Mouse (Mus musculus): ENCODE measurements around the gene Myrip. TPM values are rescaled to one million over a fixed set of nuclear protein-coding genes. Genes with fewer than 3 reads are reported as not detected.

Gene Myrip
- total and polyA plus RNA-seq, 3 experiments = 1.5 to 6.2 (median 5.4) TPM

GRCm38 (mm10) chr9:120444642-120445041 lies 143.3 kb downstream of the Myrip start:
- Histone ChIP-seq H3K27ac (no peak overlapping the region), H3K4me1 (ENCODE audit: control insufficient read depth, insufficient read depth, low read length) (no peaks in the 10 kb centered on the region), H3K4me3 (no peak overlapping the region), H3K27me3 (ENCODE audit: control insufficient read depth, insufficient read depth, low read length) (no peaks in the 10 kb centered on the region), H3K79me2 (replicated peaks; ENCODE audit: control insufficient read depth, insufficient read depth, low read length) (no peaks in the 10 kb centered on the region), H3K36me3 (ENCODE audit: control insufficient read depth, insufficient read depth, low read length) (no peaks in the 10 kb centered on the region), H3K9ac (ENCODE audit: low read depth, low read length) (no peak overlapping the region)
- no peak for TF ChIP-seq CTCF (IDR thresholded peaks at IDR 0.05)
- no peak for TF ChIP-seq POLR2A (IDR thresholded peaks at IDR 0.05; ENCODE audit: insufficient read depth, low read depth, low read length)
- TF ChIP-seq EP300 (IDR thresholded peaks at IDR 0.05; ENCODE audit: insufficient read depth, low read depth, low read length) = no peak
- DNase-seq = no peak
- WGBS = 79% methylated on average over 9 of the region's 9 CpGs
- intact Hi-C loops (cut with DNase I) = no loop called here

- 75% methylated on average over 6 of the region's 6 CpGs for WGBS
- H3K27ac ChIP-seq = no peak overlapping the region
- H3K79me2 ChIP-seq (replicated peaks; ENCODE audit: control insufficient read depth, insufficient read depth, low read length) = no peaks in the 10 kb centered on the region
- intact Hi-C loops (cut with DNase I) = no loop called here
- no peaks in the 10 kb centered on the region for H3K4me1 ChIP-seq (ENCODE audit: control insufficient read depth, insufficient read depth, low read length)
- H3K4me3 ChIP-seq = no peak overlapping the region
- H3K27me3 ChIP-seq (ENCODE audit: control insufficient read depth, insufficient read depth, low read length) = no peaks in the 10 kb centered on the region
- no peaks in the 10 kb centered on the region for H3K36me3 ChIP-seq (ENCODE audit: control insufficient read depth, insufficient read depth, low read length)
- no peak for DNase-seq
- TF ChIP-seq POLR2A (IDR thresholded peaks at IDR 0.05; ENCODE audit: insufficient read depth, low read depth, low read length) = no peak
- no peak for TF ChIP-seq EP300 (IDR thresholded peaks at IDR 0.05; ENCODE audit: insufficient read depth, low read depth, low read length)
- TF ChIP-seq CTCF (IDR thresholded peaks at IDR 0.05) = no peak
- no peak overlapping the region for H3K9ac ChIP-seq (ENCODE audit: low read depth, low read length)
Observed at GRCm38 (mm10) chr9:120449696-120450329, 148.5 kb downstream of the Myrip start.

GRCm38 (mm10) chr9:120455768-120456655 lies 154.7 kb downstream of the Myrip start:
- Histone ChIP-seq H3K27ac (no peak overlapping the region), H3K4me1 (ENCODE audit: control insufficient read depth, insufficient read depth, low read length) (no peaks in the 10 kb centered on the region), H3K4me3 (no peak overlapping the region), H3K79me2 (replicated peaks; ENCODE audit: control insufficient read depth, insufficient read depth, low read length) (no peaks in the 10 kb centered on the region), H3K9ac (ENCODE audit: low read depth, low read length) (no peak overlapping the region), H3K36me3 (ENCODE audit: control insufficient read depth, insufficient read depth, low read length) (no peaks in the 10 kb centered on the region), H3K27me3 (ENCODE audit: control insufficient read depth, insufficient read depth, low read length) (no peaks in the 10 kb centered on the region)
- no peak for DNase-seq
- 45% methylated on average over 9 of the region's 9 CpGs for WGBS
- TF ChIP-seq CTCF (IDR thresholded peaks at IDR 0.05) (no peak), POLR2A (IDR thresholded peaks at IDR 0.05; ENCODE audit: insufficient read depth, low read depth, low read length) (no peak), EP300 (IDR thresholded peaks at IDR 0.05; ENCODE audit: insufficient read depth, low read depth, low read length) (no peak)
- intact Hi-C loops (cut with DNase I) = no loop called here

GRCm38 (mm10) chr9:120470431-120470830 lies 169.1 kb downstream of the Myrip start:
- intact Hi-C loops (cut with DNase I) = no loop called here

GRCm38 (mm10) chr9:120481644-120482043 lies 180.3 kb downstream of the Myrip start:
- Histone ChIP-seq H3K79me2 (replicated peaks; ENCODE audit: control insufficient read depth, insufficient read depth, low read length) (no peaks in the 10 kb centered on the region), H3K36me3 (ENCODE audit: control insufficient read depth, insufficient read depth, low read length) (no peaks in the 10 kb centered on the region), H3K4me3 (no peak overlapping the region), H3K27me3 (ENCODE audit: control insufficient read depth, insufficient read depth, low read length) (no peaks in the 10 kb centered on the region; the same call in 1 of the 2 replicates), H3K27ac (no peak overlapping the region), H3K9ac (ENCODE audit: low read depth, low read length) (no peak overlapping the region), H3K4me1 (ENCODE audit: control insufficient read depth, insufficient read depth, low read length) (no peaks in the 10 kb centered on the region)
- intact Hi-C loops (cut with DNase I) = no loop called here
- WGBS = 77% methylated on average over 3 of the region's 3 CpGs
- TF ChIP-seq POLR2A (IDR thresholded peaks at IDR 0.05; ENCODE audit: insufficient read depth, low read depth, low read length) (no peak), EP300 (IDR thresholded peaks at IDR 0.05; ENCODE audit: insufficient read depth, low read depth, low read length) (no peak), CTCF (IDR thresholded peaks at IDR 0.05) (no peak)
- DNase-seq = no peak

More at GRCm38 (mm10) chr9:120470431-120470830, 169.1 kb downstream of the Myrip start:
- Histone ChIP-seq H3K4me3 (no peak overlapping the region), H3K9ac (ENCODE audit: low read depth, low read length) (no peak overlapping the region), H3K27ac (no peak overlapping the region), H3K27me3 (ENCODE audit: control insufficient read depth, insufficient read depth, low read length) (no peaks in the 10 kb centered on the region), H3K4me1 (ENCODE audit: control insufficient read depth, insufficient read depth, low read length) (no peaks in the 10 kb centered on the region), H3K79me2 (replicated peaks; ENCODE audit: control insufficient read depth, insufficient read depth, low read length) (no peaks in the 10 kb centered on the region), H3K36me3 (ENCODE audit: control insufficient read depth, insufficient read depth, low read length) (no peaks in the 10 kb centered on the region)
- WGBS = 85% methylated on average over 1 of the region's 1 CpGs
- TF ChIP-seq CTCF (IDR thresholded peaks at IDR 0.05) = no peak
- TF ChIP-seq EP300 (IDR thresholded peaks at IDR 0.05; ENCODE audit: insufficient read depth, low read depth, low read length) = no peak
- no peak for TF ChIP-seq POLR2A (IDR thresholded peaks at IDR 0.05; ENCODE audit: insufficient read depth, low read depth, low read length)
- no peak for DNase-seq

GRCm38 (mm10) chr9:120482382-120482781 lies 181.1 kb downstream of the Myrip start:
- DNase-seq = no peak
- intact Hi-C loops (cut with DNase I) = no loop called here
- H3K27me3 ChIP-seq (ENCODE audit: control insufficient read depth, insufficient read depth, low read length) = no peaks in the 10 kb centered on the region; the same call in 1 of the 2 replicates
- TF ChIP-seq CTCF (IDR thresholded peaks at IDR 0.05) = no peak
- TF ChIP-seq POLR2A (IDR thresholded peaks at IDR 0.05; ENCODE audit: insufficient read depth, low read depth, low read length) = no peak
- TF ChIP-seq EP300 (IDR thresholded peaks at IDR 0.05; ENCODE audit: insufficient read depth, low read depth, low read length) = no peak
- H3K27ac ChIP-seq = no peak overlapping the region
- no peak overlapping the region for H3K4me3 ChIP-seq
- no peak overlapping the region for H3K9ac ChIP-seq (ENCODE audit: low read depth, low read length)
- H3K36me3 ChIP-seq (ENCODE audit: control insufficient read depth, insufficient read depth, low read length) = no peaks in the 10 kb centered on the region
- no peaks in the 10 kb centered on the region for H3K4me1 ChIP-seq (ENCODE audit: control insufficient read depth, insufficient read depth, low read length)
- WGBS = 86% methylated on average over 4 of the region's 4 CpGs
- H3K79me2 ChIP-seq (replicated peaks; ENCODE audit: control insufficient read depth, insufficient read depth, low read length) = no peaks in the 10 kb centered on the region

Measured in heart, adult 2 months (tissue).